Mouse (Mus musculus): ENCODE data around the gene Igbp1.

The Igbp1 gene

GRCm38 (mm10) chrX:100494068-100494978, at the start of gene Igbp1:
Gene Igbp1, plus strand, starts transcription at chrX:100494291.
- DNase-seq (ENCODE audit: low spot score in 2 of 2) = peak; percentile 75 to 84

GRCm38 (mm10) chrX:100468047-100468446, 26.0 kb upstream of the Igbp1 start:
- no peak for DNase-seq (ENCODE audit: low spot score in 2 of 2)

- no peak for DNase-seq (ENCODE audit: low spot score in 2 of 2)
These were observed 24.0 kb upstream of the Igbp1 start for GRCm38 (mm10) chrX:100470126-100470525.

GRCm38 (mm10) chrX:100471491-100471890, 22.6 kb upstream of the Igbp1 start:
- DNase-seq (ENCODE audit: low spot score in 2 of 2) = no peak

GRCm38 (mm10) chrX:100475569-100476223, 18.4 kb upstream of the Igbp1 start:
- DNase-seq (ENCODE audit: low spot score in 2 of 2) = no peak

- DNase-seq (ENCODE audit: low spot score in 2 of 2) = peak; percentile 20 to 22
These were observed 13.8 kb upstream of the Igbp1 start for GRCm38 (mm10) chrX:100480317-100480716.

GRCm38 (mm10) chrX:100493500-100494067, 507 bp upstream of the Igbp1 start:
- DNase-seq (ENCODE audit: low spot score in 2 of 2) = no peak

GRCm38 (mm10) chrX:100504175-100504851, 10.2 kb downstream of the Igbp1 start:
- DNase-seq (ENCODE audit: low spot score in 2 of 2) = no peak

- DNase-seq (ENCODE audit: low spot score in 2 of 2) = no peak
These were observed 14.1 kb downstream of the Igbp1 start for GRCm38 (mm10) chrX:100508164-100508563.

GRCm38 (mm10) chrX:100509921-100510320, 15.8 kb downstream of the Igbp1 start:
- DNase-seq (ENCODE audit: low spot score in 2 of 2) = no peak

GRCm38 (mm10) chrX:100516683-100517082, 22.6 kb downstream of the Igbp1 start:
- DNase-seq (ENCODE audit: low spot score in 2 of 2) = peak; percentile 14 to 28

- DNase-seq (ENCODE audit: low spot score in 2 of 2) = peak; percentile 20 to 56
These were observed 23.5 kb downstream of the Igbp1 start for GRCm38 (mm10) chrX:100517626-100518025.

GRCm38 (mm10) chrX:100518532-100518931, 24.4 kb downstream of the Igbp1 start:
- DNase-seq (ENCODE audit: low spot score in 2 of 2) = no peak

GRCm38 (mm10) chrX:100524471-100524870, 30.4 kb downstream of the Igbp1 start, which contains the start of gene Dgat2l6:
Gene Dgat2l6, plus strand, starts transcription at chrX:100524838.
- DNase-seq (ENCODE audit: low spot score in 2 of 2) = no peak

- no peak for DNase-seq (ENCODE audit: low spot score in 2 of 2)
These were observed 61.9 kb downstream of the Igbp1 start for GRCm38 (mm10) chrX:100556026-100556425.

- peak in 1 of 2 experiments; percentile 11 for DNase-seq (ENCODE audit: low spot score in 2 of 2)
These were observed 71.6 kb downstream of the Igbp1 start for GRCm38 (mm10) chrX:100565696-100566095.

Data from right cerebral cortex, postnatal 36 days (tissue).